Mouse (Mus musculus) large intestine, adult 2 months (tissue): ENCODE results near the gene Oscar. TPM values are rescaled to one million over a fixed set of nuclear protein-coding genes. Genes with fewer than 3 reads are reported as not detected.

Experiments
- DNase-seq: peaks from one replicate; pipeline ENCODE4 v3.0.0-alpha.2; 2012; ENCODE audit warnings: low read depth, low spot score
- WGBS: fragments of 180-500 bp; shearing (Covaris S2); methylation state at CpG from one replicate; pipeline ENCODE4 v1.1.7; 2018; 5-methylcytosine and 5-hydroxymethylcytosine counted together
- polyA plus RNA-seq: library from polyadenylated mRNA; depleted of rRNA; stranded (reverse); fragments of >200 nt; gene quantifications from 2 replicates; pipeline ENCODE4 v1.2.3, GENCODE M21; 2012; rRNA removed

The Oscar gene
- 0.05 and 0.24 TPM in 2 replicates for polyA plus RNA-seq

DNA sequence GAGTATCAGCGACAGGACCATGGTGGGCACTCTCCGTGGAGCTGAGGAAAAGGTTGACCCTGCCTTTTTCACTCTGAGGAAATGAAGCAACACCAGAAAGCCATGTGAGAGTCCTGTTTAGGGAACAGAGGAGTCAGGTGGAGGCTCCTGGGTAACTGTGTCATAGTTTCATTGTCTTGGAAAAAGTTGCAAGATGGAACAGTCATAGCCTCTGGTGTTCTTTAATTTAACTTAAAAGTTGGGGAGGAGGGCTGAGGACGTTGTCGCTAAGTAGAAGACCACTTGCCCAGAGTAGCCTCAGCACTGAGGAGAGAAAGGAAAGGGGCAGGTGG, at the start of gene Oscar:
TSS of gene Oscar (minus strand) at position 101 of the 332 bp plus-strand sequence.
- WGBS = 84% methylated on average over 4 of the region's 4 CpGs
- DNase-seq = no peak

DNA sequence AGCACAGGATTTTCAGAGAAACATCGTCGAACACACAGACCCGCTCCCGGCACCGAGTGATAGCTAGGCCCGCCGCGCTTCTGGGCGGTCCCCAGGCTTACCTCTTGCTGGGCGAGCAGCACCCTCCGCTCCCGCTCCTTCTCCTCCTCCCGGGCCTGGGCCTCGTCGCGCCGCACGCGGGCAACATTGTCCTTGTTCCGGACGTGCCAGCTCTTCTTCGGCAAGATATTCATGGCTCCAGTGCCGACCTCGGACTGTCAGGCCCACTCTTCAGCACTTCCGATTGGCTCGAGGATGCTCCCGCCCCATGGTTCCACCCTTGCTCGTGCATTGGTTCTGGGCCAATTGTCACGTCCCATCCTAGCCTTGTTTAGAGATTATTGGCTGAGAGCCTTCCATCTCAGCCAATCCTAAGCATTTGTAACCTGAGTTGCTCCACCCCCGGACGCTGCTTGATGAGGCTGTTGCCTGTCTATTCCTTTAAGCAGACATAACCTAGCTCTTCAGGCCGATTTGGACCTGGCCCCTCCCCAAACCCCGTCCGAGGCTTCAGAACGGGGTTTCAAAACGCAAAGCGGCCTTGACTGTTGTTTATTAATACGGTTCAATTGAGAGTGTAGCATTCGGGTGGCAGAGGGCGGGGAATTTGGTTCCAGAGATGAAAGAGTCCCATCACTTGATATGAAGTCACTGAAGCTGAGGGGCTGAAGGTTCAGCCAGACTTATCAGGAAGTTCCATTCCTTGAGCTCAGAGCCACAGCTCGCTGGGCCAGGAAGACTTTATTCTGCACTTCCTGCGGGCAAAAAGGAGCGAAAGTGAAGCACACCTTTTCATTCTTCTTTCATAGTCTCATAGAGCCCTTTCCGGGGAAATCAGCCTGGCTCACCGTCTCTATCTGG, 49.5 kb upstream of the Oscar start, which contains the start of gene Leng1:
TSS of gene Leng1 (minus strand) at position 626 of the 900 bp plus-strand sequence.
- WGBS = 3% methylated on average over 45 of the region's 45 CpGs
- peak; percentile 96 for DNase-seq

DNA sequence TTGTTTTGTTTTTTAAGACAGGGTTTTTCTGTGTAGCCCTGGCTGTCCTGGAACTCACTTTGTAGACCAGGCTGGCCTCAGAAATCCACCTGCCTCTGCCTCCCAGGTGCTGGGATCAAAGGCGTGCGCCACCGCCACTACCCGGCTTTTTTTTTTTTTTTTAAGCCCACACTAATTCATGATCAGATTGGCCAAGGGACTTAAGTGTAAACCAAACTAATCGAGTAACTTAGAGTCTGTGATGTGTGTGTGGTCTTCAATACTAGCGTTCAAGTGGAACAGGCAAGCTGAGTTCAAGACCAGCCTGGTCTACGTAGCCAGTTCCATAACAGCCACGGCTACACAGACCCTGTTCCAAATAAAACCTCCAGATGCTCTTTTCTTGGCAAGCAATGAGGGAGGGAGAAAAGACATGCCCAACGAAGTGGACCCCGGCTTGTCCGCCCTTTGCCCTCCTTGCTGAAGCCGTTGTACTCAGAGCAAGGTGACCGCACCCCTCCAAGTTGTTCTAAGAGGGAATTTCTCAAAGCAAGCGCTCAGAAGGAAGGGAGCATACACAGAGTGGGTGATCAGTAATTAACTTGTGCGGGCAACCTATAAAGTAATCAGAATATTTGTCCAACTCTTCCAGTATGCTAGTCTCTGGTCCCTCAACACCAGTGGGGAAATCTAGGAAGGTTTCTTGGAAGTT, 48.7 kb upstream of the Oscar start:
- no peak for DNase-seq
- WGBS = 16% methylated on average over 15 of the region's 15 CpGs

DNA sequence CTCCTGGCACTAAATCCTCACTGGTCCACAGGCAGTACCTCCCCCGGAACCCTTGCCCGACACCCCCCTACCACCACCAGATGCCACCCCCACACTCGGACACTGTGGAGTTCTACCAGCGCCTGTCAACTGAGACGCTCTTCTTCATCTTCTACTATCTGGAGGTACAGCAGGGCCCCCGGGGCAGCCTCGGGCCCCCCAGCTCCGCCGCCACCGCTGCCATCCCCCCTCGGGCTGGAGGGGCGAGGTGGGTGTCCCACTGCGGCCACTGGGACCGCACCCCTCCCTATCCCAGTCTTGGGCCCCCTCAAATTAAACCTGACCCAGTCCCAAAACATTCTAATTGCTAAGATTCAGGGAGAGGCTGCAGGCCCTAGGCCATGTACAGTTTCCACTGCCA, 42.6 kb upstream of the Oscar start:
- no peak for DNase-seq
- 93% methylated on average over 14 of the region's 14 CpGs for WGBS

DNA sequence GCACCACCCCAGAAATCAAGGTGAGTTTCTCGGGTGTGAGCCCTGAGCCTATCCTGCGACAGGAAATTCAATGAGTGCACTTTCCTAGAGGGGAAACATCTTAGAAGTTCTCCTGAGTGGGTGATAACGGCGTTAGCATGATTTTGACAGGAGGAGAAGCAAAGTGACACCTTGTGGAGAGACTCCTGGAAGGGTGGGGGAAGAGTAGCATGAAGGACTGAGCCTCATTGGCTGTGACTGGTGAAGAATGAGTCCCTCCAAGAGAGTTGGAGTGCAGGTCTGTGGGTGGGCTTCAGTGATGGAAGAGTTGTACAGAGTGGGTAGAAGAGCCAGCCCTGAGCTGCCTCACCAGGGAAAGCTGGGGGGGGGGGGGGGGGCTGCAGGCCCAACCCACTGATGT, 41.0 kb upstream of the Oscar start:
- whole genome bisulfite sequencing = 92% methylated on average over 4 of the region's 4 CpGs

DNA sequence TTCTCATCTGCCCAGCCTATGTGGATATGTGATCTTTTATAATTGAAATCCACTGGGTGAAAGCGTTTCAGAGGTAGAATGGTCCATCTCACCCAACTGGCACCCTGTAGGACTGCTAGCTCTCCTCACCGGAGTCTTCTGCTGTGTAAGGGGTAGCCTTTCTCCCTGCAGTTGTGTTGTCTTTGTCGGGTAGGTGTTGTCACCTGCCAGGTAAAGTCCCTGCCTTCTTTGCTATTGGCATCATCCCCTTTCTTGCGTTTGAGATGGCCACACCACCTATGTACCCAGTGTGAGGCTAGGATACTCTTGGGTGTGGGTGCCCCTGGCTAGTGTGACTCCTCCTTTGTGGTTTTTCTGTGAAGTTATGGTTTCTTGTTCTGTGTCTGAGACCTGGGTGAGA, 30.7 kb upstream of the Oscar start:
- no peak for DNase-seq
- WGBS = 24% methylated on average over 4 of the region's 4 CpGs

More for the DNA sequence above, 41.0 kb upstream of the Oscar start:
- DNase-seq = no peak

DNA sequence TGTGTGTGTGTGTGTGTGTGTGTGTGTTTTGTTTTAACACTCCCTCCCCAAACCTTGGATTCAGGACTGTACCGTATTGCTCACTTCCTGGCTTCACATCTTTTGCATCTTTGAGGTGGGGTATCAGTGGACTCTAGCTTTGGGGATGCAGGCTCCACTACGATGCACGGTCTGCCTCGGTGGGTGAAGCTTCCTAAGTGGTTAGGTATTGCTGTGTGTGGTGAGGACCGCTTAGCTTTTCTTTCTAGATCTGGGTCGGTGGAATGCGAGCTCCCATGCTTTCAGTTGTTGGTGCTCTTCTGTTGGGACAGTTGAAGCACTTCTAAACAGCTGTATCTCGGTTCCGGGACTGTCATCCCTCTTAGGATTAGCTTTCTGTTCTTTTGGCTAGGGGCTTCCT, 30.2 kb upstream of the Oscar start:
- WGBS = 2% methylated on average over 9 of the region's 9 CpGs
- no peak for DNase-seq

DNA sequence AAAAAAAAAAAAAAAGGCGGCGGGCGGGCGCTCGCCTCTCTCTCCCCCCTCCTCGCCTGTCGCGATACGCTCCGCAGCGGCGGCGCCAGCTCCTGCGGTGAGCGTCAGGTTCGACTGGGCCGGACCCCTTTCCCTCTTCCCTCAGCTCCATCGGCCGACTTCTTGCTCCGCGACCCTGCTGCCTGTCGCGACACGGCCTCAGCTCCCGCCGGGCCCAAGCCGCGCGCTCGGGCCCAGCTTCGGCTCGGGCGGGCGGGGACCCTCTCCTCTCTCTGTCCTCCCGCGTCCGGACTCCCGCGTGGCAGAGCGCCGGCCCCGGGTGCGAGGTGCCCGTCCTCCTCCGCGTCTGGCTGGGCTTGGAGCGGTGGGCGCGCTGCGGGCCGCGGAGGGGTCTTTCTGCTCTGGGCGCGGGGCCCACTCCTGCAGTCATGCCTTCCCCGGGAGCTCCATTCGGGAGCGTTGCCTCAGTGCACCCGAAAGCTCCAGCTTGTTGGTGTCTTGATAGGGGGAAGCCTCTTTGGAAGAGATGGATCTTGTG, 29.6 kb upstream of the Oscar start:
- no peak for DNase-seq
- WGBS = 1% methylated on average over 56 of the region's 58 CpGs

DNA sequence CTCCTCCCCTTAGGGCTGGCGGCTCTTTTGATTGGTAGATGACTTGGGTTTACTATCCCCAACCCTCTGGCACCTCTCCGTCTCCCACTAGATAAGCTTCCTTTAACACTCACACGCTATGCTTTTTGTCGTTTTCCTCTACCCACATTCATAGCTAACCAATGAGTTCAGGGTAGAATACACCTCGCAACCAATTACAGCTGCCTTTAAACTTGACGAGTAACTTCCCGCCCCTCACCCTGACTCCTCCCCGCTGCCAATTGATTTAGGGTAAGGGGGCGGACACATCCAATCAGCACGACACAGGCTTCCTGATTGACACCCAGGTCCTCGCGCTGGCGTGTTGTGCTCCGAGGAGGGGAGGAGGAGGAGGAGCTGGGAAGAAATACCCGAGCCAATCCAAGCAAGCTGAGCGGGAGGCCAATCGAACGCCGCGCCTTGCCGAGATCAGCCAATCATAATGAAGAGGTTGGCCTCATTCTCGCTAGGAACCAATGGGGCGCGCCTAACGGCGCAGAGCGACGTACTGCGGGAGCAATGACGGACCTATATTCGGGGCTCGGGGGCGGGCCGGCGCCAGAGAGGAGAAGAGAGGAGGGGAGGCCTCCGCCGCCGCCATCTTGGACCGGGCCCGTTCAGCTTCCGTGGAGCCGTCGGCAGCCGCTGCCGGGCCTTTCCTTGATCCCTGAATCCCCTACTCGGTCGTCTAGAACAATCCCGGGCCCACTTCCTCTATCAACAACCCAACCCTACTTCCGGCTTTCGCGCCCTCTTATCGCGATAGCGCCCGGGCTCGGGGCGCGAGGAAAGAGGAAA, 28.9 kb upstream of the Oscar start, which contains the start of gene Cnot3:
TSS of gene Cnot3 (plus strand) at position 597 of the 816 bp plus-strand sequence.
- DNase-seq = peak; percentile 98
- under 1% methylated on average over 56 of the region's 58 CpGs for WGBS

DNA sequence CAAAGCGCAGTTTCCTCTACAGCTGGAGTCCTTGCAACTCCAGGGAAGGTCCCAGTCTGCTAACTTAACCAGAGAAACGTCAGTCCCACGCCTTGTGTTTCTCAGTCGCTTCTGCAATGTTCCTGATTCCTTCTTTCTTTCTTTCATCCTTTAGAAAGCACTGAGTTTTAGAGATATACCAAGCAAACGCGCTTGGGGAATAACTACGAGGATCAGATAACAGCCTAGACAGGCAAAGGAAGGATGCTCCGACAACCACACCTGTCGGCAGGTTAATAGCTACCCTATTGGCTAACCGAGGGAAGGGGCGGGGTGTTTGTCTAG, 28.4 kb upstream of the Oscar start:
- 1% methylated on average over 11 of the region's 11 CpGs for WGBS
- DNase-seq = no peak

DNA sequence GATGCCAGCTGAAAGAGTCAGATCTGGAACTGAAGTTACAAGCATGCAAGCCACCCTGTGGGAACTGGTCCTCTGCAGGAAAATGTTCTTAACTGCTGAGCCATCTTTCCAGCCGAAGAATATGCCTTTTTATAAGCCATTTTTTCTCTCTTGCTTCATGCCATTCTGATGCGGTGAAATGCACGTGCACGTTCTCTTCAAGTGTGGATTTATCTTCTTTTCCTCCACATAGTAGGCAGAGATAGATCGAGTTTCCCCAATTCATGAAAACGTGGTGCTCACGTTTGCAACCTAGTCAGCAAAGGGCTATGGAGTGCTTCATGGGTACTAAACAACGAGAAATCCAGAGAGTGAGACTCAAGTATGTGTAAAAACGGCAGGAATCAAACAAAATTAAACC, 27.9 kb upstream of the Oscar start:
- 14% methylated on average over 9 of the region's 9 CpGs for WGBS
- no peak for DNase-seq

DNA sequence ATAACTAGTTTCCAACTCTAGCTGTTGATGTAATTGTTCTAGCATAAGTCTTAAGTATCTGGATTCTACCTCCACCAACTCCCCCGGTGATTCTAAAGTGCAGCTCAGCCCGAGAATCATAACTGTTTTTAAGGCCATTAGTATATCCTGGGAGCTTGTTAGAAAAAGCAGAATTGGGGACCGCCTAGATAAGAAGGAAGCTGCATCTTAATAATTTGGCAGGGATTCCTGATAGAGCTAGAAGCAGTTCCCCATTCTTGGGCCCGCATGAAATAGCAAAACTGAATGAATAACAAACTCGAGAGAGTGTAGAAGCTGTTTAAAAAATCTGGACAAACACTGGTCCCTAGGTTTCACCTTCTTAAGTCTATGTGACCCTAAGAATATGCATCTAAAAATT, 27.5 kb upstream of the Oscar start:
- 55% methylated on average over 5 of the region's 5 CpGs for WGBS

DNA sequence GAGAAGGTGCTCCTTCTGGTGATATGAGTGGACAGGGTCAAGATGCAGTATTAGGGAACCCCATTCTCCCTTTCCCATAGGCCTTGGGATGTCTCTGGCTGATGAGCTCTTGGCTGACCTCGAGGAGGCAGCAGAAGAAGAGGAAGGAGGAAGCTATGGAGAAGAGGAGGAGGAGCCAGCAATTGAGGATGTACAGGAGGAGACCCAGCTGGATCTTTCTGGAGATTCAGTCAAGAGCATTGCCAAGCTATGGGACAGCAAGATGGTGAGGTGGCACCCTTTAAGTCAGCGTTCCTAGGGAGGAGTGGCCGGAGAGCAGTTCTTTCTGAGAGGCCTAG, 14.5 kb upstream of the Oscar start:
- DNase-seq = no peak
- 40% methylated on average over 3 of the region's 3 CpGs for WGBS

More for the DNA sequence above, 27.5 kb upstream of the Oscar start:
- DNase-seq = no peak

DNA sequence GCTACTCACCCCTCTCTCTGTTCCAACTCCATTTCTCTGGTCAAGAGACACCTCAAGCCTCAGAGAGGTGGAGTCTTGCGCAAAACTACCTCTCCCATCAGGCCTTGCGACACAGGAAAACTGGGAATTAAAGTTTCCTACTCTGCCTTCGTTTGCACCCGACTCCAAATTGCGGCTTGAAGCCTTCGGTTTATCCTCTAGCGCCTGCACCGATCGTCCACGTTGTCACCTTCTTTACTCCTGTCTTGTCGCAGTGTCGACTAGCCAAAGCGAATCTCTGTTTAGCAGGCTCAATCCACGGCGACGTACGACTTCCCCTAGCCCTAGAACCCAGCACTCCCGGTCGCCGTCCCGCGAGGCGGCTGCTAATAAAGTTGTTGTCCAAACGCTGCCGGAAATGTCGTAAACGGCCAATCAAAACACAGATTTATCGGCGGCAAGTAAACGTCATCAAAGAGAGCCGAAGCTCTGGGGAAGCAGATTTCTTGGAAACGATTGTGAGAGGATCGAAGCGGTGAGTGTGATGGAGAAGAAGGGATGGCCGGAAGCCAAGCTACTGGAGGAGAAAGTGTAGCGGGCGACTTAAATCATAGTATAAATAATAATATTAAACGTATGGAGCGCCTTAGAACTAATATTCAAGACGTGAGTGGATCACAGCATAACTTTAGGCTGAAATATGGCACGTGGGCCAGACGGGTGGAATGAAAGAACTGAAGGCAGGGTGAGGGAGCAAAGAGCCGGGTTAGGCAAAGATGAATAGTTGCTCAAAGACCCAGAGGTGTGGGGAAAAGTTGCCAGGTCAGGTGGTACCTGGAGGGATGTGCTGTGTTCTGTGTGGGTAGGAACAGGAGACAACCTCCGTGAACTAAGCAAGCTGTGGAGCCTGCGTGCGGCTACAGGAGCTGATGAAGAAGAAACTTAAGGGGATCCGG, 13.9 kb upstream of the Oscar start, which contains the start of the genes Tfpt and Prpf31:
TSS of gene Tfpt (minus strand) at position 387 of the 935 bp plus-strand sequence.
TSS of gene Prpf31 (plus strand) at position 443 of the 935 bp plus-strand sequence.
- DNase-seq = peak; percentile 94
- under 1% methylated on average over 47 of the region's 47 CpGs for WGBS

DNA sequence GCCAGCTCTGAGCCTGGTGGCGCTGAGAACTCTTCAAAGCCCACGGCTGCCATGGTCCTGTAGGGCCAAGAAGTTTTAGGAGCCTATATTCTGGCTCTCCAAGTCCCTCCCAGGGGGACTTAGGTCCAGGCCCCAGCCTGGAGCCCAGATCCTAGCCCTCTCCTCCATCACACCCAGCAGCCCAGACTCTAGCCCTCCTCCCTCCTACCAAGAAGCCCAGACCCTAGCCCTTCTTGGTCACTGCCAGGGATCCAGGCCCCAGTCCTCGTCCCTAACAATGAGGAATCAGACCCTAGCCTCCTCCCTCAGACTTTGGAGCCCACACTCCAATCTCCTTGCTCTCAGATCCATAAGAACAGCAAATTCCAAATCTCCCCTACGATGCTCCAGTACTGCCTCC, 13.1 kb upstream of the Oscar start:
- DNase-seq = no peak
- 29% methylated on average over 4 of the region's 4 CpGs for WGBS

DNA sequence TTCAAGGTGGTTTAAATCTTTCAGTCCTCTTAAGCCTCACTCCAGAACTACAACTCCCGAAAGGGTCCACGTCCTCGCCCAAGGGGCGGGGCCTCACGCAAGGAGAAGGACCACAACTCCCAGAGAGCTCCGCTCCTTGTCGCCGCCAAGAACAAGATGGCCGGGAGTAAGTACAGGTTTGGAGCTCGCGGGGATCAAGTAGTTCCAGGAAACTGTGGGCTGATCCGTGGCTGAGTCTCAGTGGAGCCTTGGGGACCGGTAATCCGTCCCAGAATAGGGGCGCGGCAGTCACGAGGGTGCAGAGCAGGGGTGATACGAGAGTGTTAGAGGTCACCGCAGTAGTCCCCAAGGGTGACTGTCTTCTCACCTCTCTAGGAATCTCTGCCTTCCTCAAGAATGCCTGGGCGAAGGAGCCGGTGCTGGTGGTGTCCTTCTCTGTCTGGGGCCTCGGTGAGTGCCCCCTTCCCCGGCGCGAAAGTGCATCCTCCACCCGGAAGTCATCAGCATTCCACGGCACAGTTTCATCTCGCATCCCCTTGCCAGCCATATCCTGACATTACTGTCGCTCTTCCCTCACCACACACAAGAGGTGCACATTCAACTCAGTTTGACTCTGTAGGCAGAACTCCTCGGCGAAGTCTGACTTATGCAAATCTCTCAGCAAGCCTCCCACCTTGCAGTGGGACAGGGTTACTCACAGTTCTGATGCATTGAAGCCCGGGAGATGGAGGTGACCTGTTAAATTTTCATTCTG, 1.5 kb upstream of the Oscar start, which contains the start of gene Ndufa3:
TSS of gene Ndufa3 (plus strand) at position 132 of the 754 bp plus-strand sequence.
- WGBS = 1% methylated on average over 32 of the region's 32 CpGs
- DNase-seq = peak; percentile 85

DNA sequence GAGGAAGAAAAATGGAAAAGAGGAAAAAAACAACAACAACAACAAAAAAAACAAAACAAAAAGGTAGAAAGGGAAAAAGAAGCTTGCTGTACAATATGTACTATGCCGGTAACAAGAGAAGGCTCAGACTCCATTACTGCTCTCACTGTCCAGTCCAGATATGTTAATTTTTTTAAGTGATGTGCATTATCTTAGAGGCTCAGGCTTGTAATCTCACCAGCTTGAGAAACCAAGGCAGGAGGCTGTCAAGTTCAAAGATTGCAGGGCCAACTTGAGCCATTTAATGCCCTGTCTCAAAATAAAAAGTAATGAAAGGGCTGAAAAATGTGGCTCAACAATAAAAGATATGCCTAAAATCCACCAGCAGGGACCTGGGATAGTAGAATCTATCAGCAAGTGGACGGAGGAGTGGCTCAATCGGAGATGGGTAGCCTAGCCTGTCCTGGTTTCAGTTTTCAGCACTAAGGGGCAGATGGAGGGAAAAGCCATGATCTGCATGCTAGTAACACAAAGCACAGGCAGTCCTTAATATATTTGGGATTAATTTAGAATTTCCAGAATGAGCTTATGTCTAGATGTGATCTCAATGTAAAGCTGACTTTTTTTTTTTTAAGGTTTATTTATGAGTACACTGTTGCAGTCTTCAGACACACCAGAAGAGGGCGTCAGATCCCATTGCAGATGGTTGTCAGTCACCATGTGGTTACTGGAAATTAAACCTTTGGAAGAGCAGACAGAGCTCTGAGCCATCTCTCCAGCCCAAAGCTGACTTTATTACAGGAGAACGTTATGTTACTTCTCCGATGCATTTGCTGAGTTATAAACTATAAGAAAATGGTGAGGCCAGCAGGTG, 658 bp upstream of the Oscar start:
- 37% methylated on average over 6 of the region's 6 CpGs for WGBS
- DNase-seq = no peak
